Mouse (Mus musculus): ENCODE results near the gene Stard5.

Stard5 gene

DNA sequence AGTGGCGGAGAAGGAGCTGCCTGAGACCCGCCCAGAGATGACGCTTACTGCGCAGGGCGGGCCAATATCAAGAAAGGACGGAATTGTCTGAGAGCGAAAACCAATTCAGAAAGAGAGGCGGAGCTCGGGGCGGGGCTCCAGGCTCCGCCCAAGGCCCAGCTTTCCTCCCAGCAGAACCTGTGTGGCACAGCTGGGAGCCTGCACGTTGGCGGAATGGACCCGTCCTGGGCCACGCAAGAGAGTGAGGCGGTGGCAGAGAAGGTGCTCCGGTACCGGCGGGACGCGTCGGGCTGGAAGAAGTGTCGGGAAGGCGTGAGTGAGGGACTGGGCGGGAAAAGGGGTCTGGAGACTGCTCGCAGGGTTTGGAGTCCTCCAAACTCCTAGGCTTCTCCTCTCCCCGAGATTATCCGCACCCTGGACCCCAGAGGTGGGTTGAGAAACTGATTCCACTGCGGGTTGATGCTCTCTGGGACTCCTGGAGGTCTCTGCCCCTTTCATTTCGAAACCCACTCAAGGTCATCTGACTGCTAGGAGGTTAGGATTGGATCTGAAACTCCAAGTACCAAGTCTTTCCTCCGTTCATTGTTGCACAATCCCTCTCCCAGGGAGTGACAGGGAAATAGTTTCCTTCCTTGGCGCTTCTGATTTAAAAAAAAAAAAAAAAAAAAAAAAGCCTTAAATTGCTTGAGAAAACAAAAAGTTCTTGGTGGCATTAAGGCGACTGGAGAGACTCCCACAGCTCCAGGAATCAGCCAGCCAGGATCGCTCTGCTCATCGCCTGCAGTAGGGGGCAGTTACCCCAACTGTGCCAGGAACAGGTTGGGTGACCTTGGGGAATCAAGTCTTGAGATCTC lies at the start of gene Stard5:
Stard5 (plus strand) TSS at position 132 of the 854 bp plus-strand sequence.
- DNase-seq: peak; percentile 88

DNA sequence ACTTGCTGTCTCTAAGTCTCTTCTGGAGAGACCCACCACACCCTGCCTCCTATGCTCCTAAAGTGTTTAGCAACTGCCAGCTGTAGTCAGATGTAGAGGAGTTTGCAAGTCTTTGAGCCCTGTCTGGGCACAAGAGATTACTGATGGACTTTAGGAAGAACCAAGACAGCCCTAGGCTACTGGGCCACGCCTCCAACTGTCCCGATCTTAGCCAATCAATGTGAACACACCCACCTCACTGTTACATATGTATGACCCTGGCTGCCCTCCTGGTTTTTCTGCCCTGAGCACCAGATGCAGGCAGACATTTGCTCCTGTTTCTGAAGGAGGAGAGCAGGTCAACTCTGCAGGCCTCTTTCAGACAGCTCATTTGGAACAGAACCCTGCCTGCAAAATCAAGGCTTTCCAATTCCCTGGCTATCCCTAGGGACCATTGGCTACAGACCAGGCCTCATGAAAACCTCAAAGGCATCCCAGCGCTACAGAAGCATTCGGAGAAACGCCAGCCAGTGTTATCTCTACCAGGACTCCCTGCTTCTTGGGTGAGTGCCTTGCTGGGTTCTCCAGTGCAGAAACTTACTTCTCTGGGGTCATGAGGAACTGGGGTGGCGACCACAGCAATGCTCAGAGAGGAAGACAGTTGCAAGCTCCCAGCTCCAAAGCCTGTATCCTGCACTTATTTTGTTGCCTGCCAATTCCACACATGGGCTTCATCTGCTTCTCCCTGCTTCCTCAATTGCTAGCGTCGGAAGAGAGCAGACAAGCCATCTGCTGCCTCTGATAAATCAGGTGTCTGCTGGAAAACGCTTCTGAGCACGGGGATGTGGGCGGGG lies 46.9 kb upstream of the Stard5 start, which contains the start of gene Tmc3:
Tmc3 (plus strand) TSS at position 289 of the 833 bp plus-strand sequence.
- DNase-seq: peak; percentile 60

- DNase-seq: no peak
These were observed 37.7 kb upstream of the Stard5 start for GRCm38 (mm10) chr7:83594056-83594455.

DNA sequence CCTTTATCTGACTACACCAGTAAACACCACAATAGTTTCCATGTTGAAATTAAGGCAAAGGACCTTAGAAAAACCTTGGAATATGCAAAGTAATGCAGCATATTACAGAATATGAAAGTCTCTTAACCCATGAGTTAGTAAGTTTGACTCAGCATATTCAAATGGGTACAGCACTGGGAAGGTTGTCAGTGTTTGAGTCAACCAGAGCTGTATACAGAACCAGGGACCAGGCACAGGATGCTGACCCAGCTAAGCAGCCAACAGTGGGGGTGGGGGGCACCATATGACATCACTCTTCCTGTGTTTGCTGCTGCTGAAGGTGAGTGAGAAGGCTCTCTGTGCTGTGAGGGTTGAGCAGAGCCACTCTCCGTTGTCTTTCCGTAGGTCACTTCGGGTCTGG lies 34.7 kb upstream of the Stard5 start:
- no peak for DNase-seq

- no peak for DNase-seq
These were observed 32.5 kb upstream of the Stard5 start for GRCm38 (mm10) chr7:83598997-83599912.

GRCm38 (mm10) chr7:83599913-83600286 lies 31.9 kb upstream of the Stard5 start:
- peak; percentile 53 for DNase-seq

DNA sequence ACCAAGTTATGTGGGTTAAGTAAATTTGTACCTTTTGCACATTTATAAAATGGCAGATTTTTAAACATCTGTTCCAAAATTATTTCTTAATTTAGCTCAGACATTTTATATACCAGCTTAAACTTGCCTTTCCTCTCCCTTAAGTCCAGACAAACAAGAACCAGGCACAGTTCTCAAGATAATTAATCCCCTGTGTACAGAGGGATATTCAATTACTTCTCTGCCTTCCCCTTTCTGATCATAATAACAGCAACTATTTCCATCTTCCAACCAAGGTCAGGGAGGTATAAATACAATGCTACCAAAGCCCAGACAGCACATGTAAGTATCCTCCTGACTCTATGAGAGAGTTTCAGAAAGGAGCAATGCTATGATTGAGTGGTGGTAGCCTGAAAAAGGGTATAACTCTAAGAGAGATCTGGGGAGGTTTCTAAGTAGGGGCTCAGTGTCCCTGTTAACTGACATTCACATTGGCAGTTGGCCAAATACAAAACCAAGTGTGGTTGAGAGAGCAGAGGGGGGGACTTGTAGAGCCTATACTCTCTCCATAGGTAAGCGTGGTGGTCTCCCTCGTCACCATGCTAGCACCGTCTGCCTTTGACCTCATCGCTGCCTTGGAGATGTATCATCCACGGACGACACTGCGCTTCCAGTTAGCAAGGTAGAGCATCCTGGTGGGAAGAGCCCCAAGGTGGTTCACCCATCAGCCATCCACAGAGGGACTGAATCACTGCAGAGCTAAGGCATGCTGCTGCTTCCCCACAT lies 27.4 kb upstream of the Stard5 start:
- DNase-seq: no peak

DNA sequence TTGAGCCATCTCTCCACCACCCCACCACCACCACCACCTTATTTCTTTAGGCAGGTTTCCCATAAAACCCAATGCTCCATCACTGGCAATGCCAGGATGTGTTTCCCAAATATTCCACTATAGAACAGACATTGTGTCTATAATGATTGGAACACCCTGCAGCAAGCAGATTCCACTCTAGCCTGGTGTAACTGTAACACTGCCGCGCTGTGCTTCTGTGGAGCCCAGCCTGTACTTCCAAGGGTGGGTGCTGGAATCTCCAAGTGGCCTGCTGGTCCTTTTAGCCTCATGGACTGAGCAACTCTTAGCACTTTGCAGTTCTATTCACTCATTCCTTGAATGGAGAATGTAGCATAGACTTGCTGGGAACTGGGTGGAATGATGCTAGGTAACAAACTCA lies 25.0 kb upstream of the Stard5 start:
- no peak for DNase-seq

DNA sequence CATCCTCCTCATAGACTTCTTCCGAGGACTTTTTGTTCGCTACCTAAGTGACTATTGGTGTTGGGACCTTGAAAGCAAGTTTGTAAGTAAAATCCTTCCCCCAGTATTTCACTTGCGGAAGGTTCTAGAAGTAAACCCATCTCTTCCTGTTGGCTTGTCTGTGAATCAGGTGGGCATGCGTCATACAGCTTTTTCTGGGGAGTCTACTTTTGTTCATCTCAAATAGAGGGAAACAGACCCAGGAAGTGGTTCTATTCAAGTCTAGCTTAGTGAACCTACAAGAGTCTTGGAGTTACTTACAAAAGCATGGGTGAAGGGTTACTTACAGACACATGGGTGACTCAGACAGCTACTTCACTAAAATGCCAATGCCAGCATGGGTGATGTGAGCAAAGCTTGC lies 21.9 kb upstream of the Stard5 start:
- no peak for DNase-seq

DNA sequence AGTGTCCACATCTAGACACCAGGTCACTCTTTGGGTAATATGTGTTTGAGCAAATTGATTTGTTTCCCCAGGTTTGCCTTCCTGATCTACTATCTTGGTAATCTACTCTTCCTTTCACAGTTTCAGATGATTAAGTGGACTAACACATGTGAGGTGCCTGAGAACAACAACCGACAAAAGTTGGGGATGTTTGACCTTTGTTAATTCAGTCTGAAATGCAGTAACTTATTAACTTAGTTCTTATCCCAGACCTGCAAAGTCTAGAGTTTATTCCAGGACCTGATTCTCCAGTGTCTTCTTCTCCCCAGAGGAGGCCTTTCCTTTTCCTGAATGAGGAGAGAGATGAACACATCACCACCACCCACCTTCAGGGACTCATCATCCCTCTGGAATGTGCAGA lies 19.9 kb upstream of the Stard5 start:
- no peak for DNase-seq

DNA sequence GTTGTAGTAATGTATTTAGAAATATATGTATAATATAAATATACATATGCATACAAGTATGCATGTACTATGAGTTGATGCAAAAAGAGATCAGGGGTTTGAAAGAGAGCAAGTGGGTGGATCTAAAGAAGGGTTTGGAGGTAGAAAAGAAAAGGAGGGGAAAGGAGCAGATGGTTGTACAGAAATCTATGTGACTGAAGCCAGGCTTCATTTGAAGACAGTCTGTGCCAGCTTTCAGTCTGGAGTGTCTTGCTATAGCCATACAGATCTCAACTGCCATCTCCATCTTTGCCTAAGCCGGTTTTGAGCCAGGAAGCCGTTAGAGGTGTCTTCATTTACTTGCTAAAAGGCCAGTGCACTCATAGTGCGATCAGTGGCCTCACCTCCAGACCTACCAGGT lies 16.5 kb upstream of the Stard5 start:
- no peak for DNase-seq

- DNase-seq: no peak
These were observed 15.9 kb upstream of the Stard5 start for GRCm38 (mm10) chr7:83615815-83616214.

- no peak for DNase-seq
These were observed 15.5 kb upstream of the Stard5 start for GRCm38 (mm10) chr7:83616268-83616667.

DNA sequence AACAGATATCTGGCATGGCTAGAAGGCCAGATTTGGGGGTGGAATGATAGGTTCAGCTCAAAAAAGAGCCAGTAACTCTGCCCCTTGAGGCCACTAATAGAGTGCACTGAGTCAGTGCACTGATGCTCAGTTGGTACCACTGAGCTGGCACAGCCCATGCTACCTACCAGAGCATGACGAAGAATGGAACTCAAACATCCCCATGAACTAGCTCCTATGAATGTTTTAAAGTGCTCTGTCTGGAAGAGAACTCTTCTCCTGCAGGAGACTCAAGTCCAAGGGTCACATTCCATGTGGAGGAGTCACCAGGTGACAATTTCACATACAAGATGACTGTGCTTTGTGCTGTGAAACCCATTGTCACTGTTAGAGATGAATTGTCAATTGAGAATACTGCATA lies 13.1 kb upstream of the Stard5 start:
- DNase-seq: no peak

DNA sequence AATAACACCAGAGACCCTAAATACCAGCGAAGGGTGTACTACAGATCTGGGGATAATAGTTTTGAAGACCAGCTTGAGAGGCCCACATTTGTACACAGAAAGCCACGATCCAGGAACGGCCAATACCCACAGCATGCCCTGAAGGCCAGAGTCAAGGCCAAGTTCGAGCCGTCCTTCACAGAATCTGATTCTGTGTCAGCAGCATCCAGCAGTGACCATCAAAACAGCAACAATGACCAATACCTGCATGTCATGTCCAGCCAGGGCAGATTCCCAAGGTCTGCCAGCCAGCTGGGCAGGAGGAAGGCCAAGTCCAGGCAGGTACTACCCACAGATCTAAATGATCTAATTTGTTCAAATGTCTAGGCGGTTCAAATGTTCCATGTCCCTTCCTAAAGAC lies 9.2 kb upstream of the Stard5 start:
- no peak for DNase-seq

DNA sequence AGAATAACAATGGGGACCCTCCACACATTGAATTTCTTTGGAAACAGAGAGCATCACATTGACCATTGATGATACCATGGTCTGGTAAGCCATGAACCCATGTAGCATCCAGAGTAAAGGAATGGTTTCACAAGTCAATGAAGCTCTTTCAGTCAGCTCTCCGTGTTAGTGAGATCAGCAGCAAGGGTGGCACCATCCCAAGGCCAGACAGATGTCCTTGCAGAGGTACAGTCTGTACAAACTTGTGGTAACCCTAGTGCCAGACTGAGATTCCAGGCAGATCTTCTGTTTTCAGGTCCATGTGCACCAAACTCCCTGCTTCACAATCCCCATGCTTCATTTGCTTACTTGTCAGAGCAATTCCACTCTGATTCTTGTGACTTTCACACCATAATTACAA lies 7.7 kb upstream of the Stard5 start:
- DNase-seq: no peak

- DNase-seq: no peak
These were observed 5.1 kb upstream of the Stard5 start for GRCm38 (mm10) chr7:83626557-83627257.

GRCm38 (mm10) chr7:83627369-83627768 lies 4.4 kb upstream of the Stard5 start:
- DNase-seq: no peak

DNA sequence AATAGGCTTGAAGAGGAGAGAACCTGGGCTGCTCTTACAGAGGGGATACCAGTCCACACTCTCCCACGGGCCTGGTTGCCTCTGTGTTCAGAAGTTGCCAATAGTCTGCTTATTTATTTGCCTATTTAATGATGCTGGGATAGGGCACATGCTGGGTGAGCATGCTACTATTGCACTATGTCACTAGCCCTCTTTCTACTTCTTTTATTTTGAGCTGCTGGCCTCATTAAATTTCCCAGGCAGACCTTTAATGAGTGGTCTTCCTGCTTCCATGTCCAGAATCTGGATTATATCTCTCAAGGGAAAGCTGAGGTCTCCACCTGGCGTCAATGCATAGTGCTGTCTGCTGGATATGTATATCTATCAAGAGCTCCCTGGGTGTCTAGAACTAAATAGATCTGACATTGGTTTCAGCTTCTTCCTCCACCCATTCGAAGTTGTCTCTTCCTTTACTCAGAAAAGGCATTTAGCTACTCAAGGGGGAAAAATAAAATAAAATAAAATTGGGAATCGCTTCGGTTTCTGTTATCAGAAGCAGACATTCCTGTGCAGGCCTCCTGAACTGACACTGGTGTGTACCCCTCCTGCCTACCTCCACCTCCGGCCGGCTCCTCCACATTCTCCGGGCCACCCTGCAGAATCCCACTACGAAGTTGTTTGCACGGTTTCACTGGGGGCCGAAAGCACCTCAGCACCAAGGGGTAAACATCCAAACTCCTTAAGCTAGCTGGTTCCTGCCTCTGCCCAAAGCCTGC lies 509 bp upstream of the Stard5 start:
- DNase-seq: no peak

- DNase-seq: no peak
These were observed 942 bp downstream of the Stard5 start for GRCm38 (mm10) chr7:83632682-83633120.

DNA sequence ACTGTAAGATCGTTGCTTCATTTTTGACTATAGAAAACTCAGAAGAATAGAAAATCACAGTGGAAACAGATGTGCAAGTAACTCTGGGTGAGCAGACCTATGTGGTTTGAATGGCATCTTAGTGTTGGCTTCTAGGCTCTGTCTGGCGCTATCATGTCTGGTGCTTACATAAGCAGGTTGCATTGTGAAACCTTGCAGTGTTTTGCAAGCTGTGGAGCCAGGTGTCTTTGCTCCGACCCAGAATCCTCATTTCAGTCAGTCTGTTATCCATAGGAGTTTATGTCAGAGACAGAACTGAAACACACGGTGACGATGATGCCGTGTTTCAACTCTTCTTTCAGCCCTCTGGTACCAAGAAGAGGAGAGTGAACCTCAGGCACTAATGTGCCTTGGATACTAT lies 2.1 kb downstream of the Stard5 start:
- no peak for DNase-seq
